Mouse (Mus musculus) megakaryocyte, embryonic 14.5 days (primary cell): ENCODE results near the gene Lefty2.

Experiments used
- FLI1 ChIP-seq: IDR thresholded peaks from 2 replicates; pipeline ENCODE4 v1.6.1; 2012; ENCODE audit warnings: low read length, inconsistent platforms, mixed read lengths
- GATA1 ChIP-seq: IDR thresholded peaks from 3 replicates; pipeline ENCODE4 v1.6.1; 2012; ENCODE audit warnings: mixed read lengths, low read length, inconsistent platforms, borderline replicate concordance

DNA sequence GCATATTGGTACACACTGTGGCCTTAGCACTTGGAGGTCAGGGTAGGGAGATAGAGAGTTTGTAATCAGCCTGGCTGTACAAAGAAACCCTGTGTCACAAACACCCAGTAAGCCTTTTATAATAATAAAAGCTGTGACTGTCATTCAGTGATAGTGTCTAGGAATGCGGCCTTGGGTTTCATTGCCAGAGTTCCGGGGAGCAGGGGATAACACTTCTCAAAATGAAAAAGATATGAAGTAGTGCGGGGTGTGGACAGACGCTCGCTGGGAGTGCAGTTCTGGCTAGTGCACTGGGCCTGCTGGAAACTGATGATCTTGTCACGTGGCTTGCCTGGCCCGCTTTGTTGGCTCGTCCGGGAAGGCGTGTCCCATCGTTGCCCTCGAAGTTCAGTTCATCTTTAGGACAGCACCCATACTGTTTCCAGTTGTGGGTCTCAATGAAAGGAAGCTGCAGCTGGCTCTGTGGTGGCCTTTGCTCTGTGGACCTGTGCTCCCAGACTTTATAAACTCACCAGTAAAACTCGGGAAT, 22.7 kb upstream of the Lefty2 start:
- TF ChIP-seq FLI1 (no peak), GATA1 (no peak)
